Mouse (Mus musculus) left cerebral cortex, adult 18-20 months (tissue): ENCODE data around the gene Acrbp. TPM values are rescaled to one million over a fixed set of nuclear protein-coding genes. Genes with fewer than 3 reads are reported as not detected.

Source experiments
- DNase-seq, 2 experiments: peaks; one replicate each; pipeline ENCODE4 v3.0.0; 2021 to 2022; ENCODE audit warnings: low spot score in 2 of 2, mixed read lengths in 1 of 2
- microRNA-seq, 2 experiments: library from miRNA; unstranded; fragments of <30 nt; microRNA quantifications; one replicate each; pipeline ENCODE4 v1.2.0; 2021
- total RNA-seq, 2 experiments: library from RNA; stranded (reverse); gene quantifications; 2 replicates each; pipeline ENCODE4 v1.2.3; 2021

Acrbp gene
- total RNA-seq, 2 experiments from 2014 or later = 11.2 to 14.5 TPM

DNA sequence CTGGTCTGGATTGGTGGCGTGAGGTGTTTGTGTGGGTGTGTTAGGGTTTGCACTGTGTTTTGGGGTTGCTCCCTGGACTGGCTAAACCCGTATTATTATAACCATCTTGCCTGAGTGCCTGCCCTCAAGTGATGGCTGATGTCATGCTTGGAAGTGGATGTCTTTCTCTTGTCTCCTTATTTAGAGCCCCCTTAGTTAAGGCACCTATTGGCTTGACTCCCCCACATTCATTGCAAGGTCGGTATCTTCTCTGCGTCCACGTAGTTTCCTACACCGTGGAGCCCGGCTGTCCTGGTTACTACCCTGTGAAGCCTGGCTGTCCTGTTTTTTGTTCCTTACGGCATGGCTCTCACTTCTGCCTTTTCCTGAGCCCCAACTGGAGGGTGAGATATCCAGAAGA is 48.5 kb downstream of the Acrbp start:
- DNase-seq = no peak

GRCm38 (mm10) chr6:125098513-125098912 is 49.0 kb downstream of the Acrbp start:
- no peak for DNase-seq

DNA sequence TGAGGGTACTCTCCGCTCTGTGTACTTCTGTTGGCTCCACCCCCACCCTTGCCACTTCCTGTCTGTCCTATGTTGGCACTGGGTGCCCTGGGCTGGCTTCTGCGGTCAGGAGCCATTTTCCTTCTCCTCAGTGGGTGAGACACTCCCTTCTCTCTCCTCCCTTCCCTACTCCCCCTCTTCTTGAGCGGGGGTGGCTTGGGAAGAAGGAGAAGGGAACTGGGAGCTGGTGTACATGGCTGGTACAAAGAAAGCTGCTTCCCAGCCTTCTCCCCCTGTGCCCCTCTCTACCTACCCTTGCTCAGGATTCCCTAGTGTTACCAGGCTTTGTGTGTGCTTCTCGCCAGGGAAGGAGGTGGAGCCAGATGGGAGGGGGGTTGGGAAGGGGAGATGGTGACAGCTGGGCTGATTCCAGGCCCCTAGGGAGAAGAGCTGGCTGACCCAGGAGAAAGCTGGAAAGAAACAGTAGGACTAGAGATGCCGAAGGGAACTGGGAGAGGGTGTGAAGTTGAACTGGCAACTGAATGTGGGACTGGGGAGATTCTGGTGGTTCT is 50.0 kb downstream of the Acrbp start:
- peak in 1 of 2 experiments; percentile 35 for DNase-seq

DNA sequence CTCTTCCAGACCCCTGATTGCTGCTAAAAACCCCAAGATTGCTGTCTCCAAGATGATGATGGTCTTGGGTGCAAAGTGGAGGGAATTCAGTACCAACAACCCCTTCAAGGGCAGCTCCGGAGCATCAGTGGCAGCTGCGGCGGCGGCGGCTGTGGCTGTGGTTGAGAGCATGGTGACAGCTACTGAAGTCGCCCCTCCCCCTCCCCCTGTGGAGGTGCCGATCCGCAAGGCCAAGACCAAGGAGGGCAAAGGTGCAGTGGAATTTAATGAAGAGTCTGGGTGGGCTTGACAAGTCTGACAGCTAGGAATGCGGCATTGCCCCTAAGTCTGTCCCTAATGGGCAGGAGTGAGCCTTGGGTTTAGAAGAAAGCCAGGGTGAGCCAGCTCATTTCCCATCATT is 52.0 kb downstream of the Acrbp start:
- no peak for DNase-seq

- no peak for DNase-seq
Measured at GRCm38 (mm10) chr6:125104223-125104622, 54.7 kb downstream of the Acrbp start.

DNA sequence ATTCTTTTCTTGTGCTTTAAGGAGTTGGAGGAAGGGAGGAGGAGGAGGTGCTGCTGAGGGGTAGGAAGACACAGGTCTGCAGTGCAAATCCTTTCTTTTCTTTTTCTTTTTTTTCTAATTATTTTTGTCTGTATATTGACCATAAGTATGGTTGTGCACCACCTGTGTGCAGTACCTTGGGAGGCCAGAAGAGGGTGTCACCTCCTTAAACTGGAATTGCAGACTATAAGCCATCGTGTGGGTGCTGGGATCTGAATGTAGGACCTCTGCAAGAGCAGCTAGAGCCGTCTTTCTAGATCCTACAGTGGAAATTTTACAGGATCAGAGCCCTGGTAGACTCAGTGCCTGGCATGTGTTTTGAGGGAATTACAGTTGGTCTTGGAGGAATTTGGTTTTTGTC is 58.2 kb downstream of the Acrbp start:
- no peak for DNase-seq

GRCm38 (mm10) chr6:125109371-125109770 is 59.9 kb downstream of the Acrbp start:
- DNase-seq = no peak

DNA sequence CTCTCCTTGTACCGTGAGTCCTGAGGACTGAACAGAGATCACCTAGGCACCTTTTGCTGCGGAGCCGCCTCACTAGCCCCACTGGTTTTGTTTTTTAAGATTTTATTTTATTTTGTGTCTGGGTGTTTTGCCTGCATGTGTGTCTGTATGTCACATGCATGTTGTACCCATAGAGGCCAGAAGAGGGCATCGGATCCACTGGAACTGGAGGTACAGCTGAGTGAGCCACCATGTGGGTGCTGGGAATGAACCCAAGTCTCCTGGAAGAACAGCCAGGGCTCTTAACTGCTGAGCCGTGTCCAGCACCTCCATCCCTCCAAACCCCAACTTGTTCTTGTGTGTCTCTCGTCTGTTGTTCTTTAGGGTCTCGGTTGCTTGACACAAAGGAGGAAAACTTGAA is 61.4 kb downstream of the Acrbp start:
- DNase-seq = peak; percentile 38 to 51

- no peak for DNase-seq
Measured at GRCm38 (mm10) chr6:125112553-125112952, 63.1 kb downstream of the Acrbp start.

Small RNAs within 50 kb of the gene (microRNA-seq; reads per million reads assigned to microRNA genes)
- gene Mir7045 = 1.7 to 2.1 reads per million in 2 experiments

Other genes starting within 250 kb of the Acrbp start
- 1 to 10 TPM; 4.6 to 5.7 TPM for gene Spsb2, start 241.0 kb upstream of the Acrbp start, total RNA-seq
- 100 to 1,000 TPM; 804 to 847 TPM for gene Tpi1, start 235.4 kb upstream of the Acrbp start, total RNA-seq
- gene Usp5, start 220.2 kb upstream of the Acrbp start, total RNA-seq = 100 to 1,000 TPM; 204 to 208 TPM
- under 1 TPM; 0.23 to 0.42 TPM for gene Cdca3, start 220.1 kb upstream of the Acrbp start, total RNA-seq
- under 1 TPM in 1 of 2 experiments, not detected in 1; 0.21 TPM for gene Gnb3, start 209.4 kb upstream of the Acrbp start, total RNA-seq
- gene P3h3, start 191.9 kb upstream of the Acrbp start, total RNA-seq = 10 to 100 TPM; 23.5 to 30.9 TPM
- 100 to 1,000 TPM; 212 to 232 TPM for gene Gpr162, start 185.7 kb upstream of the Acrbp start, total RNA-seq
- 1 to 10 TPM; 4.2 to 8.6 TPM for gene Cd4, start 161.5 kb upstream of the Acrbp start, total RNA-seq
- gene Lag3, start 138.0 kb upstream of the Acrbp start, total RNA-seq = 1 to 10 TPM; 2.6 to 3.2 TPM
- gene Ptms, start 129.6 kb upstream of the Acrbp start, total RNA-seq = 100 to 1,000 TPM; 895 to 902 TPM
- 100 to 1,000 TPM; 626 to 639 TPM for gene Mlf2, start 118.3 kb upstream of the Acrbp start, total RNA-seq
- 100 to 1,000 TPM; 168 TPM for gene Cops7a, start 84.2 kb upstream of the Acrbp start, total RNA-seq
- 100 to 1,000 TPM; 194 to 195 TPM for gene Pianp, start 53.0 kb upstream of the Acrbp start, total RNA-seq
- gene Zfp384, start 40.5 kb upstream of the Acrbp start, total RNA-seq = 10 to 100 TPM; 45.9 to 47.6 TPM
- 10 to 100 TPM; 50.7 to 51.1 TPM for gene Ing4, start 9.9 kb upstream of the Acrbp start, total RNA-seq
- gene Lpar5, start 18.2 kb downstream of the Acrbp start, total RNA-seq = under 1 TPM; 0.58 to 0.68 TPM
- 100 to 1,000 TPM; 147 to 150 TPM for gene Chd4, start 46.3 kb downstream of the Acrbp start, total RNA-seq
- gene Nop2, start 82.2 kb downstream of the Acrbp start, total RNA-seq = 10 to 100 TPM; 30.2 to 30.5 TPM
- gene Iffo1, start 95.6 kb downstream of the Acrbp start, total RNA-seq = 10 to 100 TPM; 54.6 to 55.8 TPM
- gene Gapdh, start 116.8 kb downstream of the Acrbp start, total RNA-seq = 1,000 to 10,000 TPM; 2,618 to 2,651 TPM
- 10 to 100 TPM; 22.0 to 24.4 TPM for gene Ncapd2, start 142.0 kb downstream of the Acrbp start, total RNA-seq
- 10 to 100 TPM; 69.7 to 81.2 TPM for gene Mrpl51, start 142.1 kb downstream of the Acrbp start, total RNA-seq
- gene Vamp1, start 165.9 kb downstream of the Acrbp start, total RNA-seq = 100 to 1,000 TPM; 111 to 145 TPM
- gene Tapbpl, start 182.2 kb downstream of the Acrbp start, total RNA-seq = 1 to 10 TPM; 6.5 to 6.8 TPM
- gene Cd27, start 187.3 kb downstream of the Acrbp start, total RNA-seq = not detected
- gene Tuba3a, start 236.4 kb downstream of the Acrbp start, total RNA-seq = not detected